Comparison of ENCODE assay signal across 8 mouse cellular contexts in genomic region chr4:120665782-120666181, GRCm38 (mm10). TPM values are rescaled to one million over a fixed set of nuclear protein-coding genes. Genes with fewer than 3 reads are reported as not detected.
DNase-seq lines count a peak whose midpoint lies in the region; ATAC-seq lines count a peak whose summit lies in the region.

No protein-coding gene starts in this region.

- no peaks in the 10 kb centered on the region for H3K36me3 ChIP-seq in hindbrain, embryonic 15.5 days
- no peaks in the 10 kb centered on the region for H3K36me3 ChIP-seq in hindbrain, embryonic 16.5 days (ENCODE audit: control insufficient read depth, insufficient read depth, low read length)
- no peaks in the 10 kb centered on the region for H3K36me3 ChIP-seq in liver, embryonic 11.5 days (ENCODE audit: control insufficient read depth, insufficient read depth, low read length)

- H3K4me1 ChIP-seq in hindbrain, embryonic 15.5 days (replicated peaks), result peaks cover 18% of the 10 kb centered on the region
- H3K4me1 ChIP-seq in hindbrain, embryonic 16.5 days (ENCODE audit: control insufficient read depth, insufficient read depth, low read depth, low read length), result peaks cover 8% of the 10 kb centered on the region
- H3K4me1 ChIP-seq in liver, embryonic 11.5 days (replicated peaks; ENCODE audit: control insufficient read depth, insufficient read depth, low read length), result peaks cover 28% of the 10 kb centered on the region

- H3K4me2 ChIP-seq in hindbrain, embryonic 15.5 days, result peak overlapping the region; percentile 98; the same call in 1 of the 2 replicates
- no peak overlapping the region; the same call in 1 of the 2 replicates for H3K4me2 ChIP-seq in hindbrain, embryonic 16.5 days (ENCODE audit: low read length)
- peak overlapping the region; percentile 87 for H3K4me2 ChIP-seq in liver, embryonic 11.5 days

- ATAC-seq in hindbrain, embryonic 15.5 days (ENCODE audit: low FRiP score, low read depth), result no peak
- no peak for ATAC-seq in hindbrain, embryonic 16.5 days
- no peak for ATAC-seq in liver, embryonic 11.5 days (replicated peaks; ENCODE audit: low FRiP score)

- no peak overlapping the region for H3K4me3 ChIP-seq in hindbrain, embryonic 15.5 days
- no peak overlapping the region for H3K4me3 ChIP-seq in hindbrain, embryonic 16.5 days (ENCODE audit: low read length)
- H3K4me3 ChIP-seq in liver, embryonic 11.5 days (ENCODE audit: low read depth, low read length), result peak overlapping the region; percentile 98

- H3K9me3 ChIP-seq in hindbrain, embryonic 15.5 days, result no peaks in the 10 kb centered on the region
- no peaks in the 10 kb centered on the region for H3K9me3 ChIP-seq in hindbrain, embryonic 16.5 days (ENCODE audit: control insufficient read depth, low read length)
- H3K9me3 ChIP-seq in liver, embryonic 11.5 days (ENCODE audit: control insufficient read depth, low read length), result no peaks in the 10 kb centered on the region

- WGBS in hindbrain, embryonic 15.5 days, result 52% methylated on average over 7 of the region's 7 CpGs
- 49% methylated on average over 7 of the region's 7 CpGs for WGBS in hindbrain, embryonic 16.5 days
- WGBS in liver, embryonic 11.5 days, result 64% methylated on average over 7 of the region's 7 CpGs

- no peak overlapping the region for H3K27ac ChIP-seq in hindbrain, embryonic 15.5 days (replicated peaks)
- no peak overlapping the region for H3K27ac ChIP-seq in hindbrain, embryonic 16.5 days (ENCODE audit: low read depth, low read length)
- peak overlapping the region; percentile 91 for H3K27ac ChIP-seq in liver, embryonic 11.5 days (ENCODE audit: low read depth, low read length)

- DNase-seq in cerebellum, adult 9-11 months, result peak; percentile 50
- no peak for DNase-seq in cerebellum, postnatal 4 days (ENCODE audit: low spot score in 2 of 2)
- peak; percentile 53 for DNase-seq in adrenal gland, postnatal 10 days
- no peak for DNase-seq in liver, embryonic 11.5 days (ENCODE audit: low spot score)
- DNase-seq in ovary, postnatal 10 days (ENCODE audit: low spot score), result no peak
- no peak for DNase-seq in spleen, postnatal 10 days (ENCODE audit: low spot score in 2 of 2)

- no peak overlapping the region for H3K9ac ChIP-seq in hindbrain, embryonic 15.5 days
- no peak overlapping the region for H3K9ac ChIP-seq in hindbrain, embryonic 16.5 days (ENCODE audit: low read depth, low read length)
- H3K9ac ChIP-seq in liver, embryonic 11.5 days (ENCODE audit: low read depth, low read length), result peak overlapping the region; percentile 96

- peaks cover 16% of the 10 kb centered on the region for H3K27me3 ChIP-seq in hindbrain, embryonic 15.5 days
- H3K27me3 ChIP-seq in hindbrain, embryonic 16.5 days (replicated peaks; ENCODE audit: control insufficient read depth, insufficient read depth, low read length), result peaks cover 17% of the 10 kb centered on the region
- peaks cover 7% of the 10 kb centered on the region for H3K27me3 ChIP-seq in liver, embryonic 11.5 days (replicated peaks; ENCODE audit: control insufficient read depth, insufficient read depth, low read length)

RNA-seq across cellular contexts. Expression of gene Cited4, which starts 0.6 kb away (rescaled TPM):
- polyA plus RNA-seq in hindbrain, embryonic 15.5 days (2015; fragmentation: Nextera tagmentation; extraction: Ambion mirVana), result 1.5 and 1.8 TPM in 2 replicates
- polyA plus RNA-seq in hindbrain, embryonic 16.5 days (2015; fragmentation: Nextera tagmentation; extraction: Ambion mirVana), result 1.2 and 2.4 TPM in 2 replicates
- total RNA-seq in adrenal gland, postnatal 10 days (2021), result 1 to 10 TPM; 3.2 to 7.4 TPM
- polyA plus RNA-seq in liver, embryonic 11.5 days (2014; fragmentation: Nextera tagmentation; extraction: Ambion mirVana), result 232 and 242 TPM in 2 replicates

Comparison
In these comparisons a context has a peak if more than half of its experiments do, and no peak if none do; other contexts are left out.
1. DNase-seq: peak in cerebellum, adult 9-11 months (single experiment) and adrenal gland, postnatal 10 days (single experiment); none in cerebellum, postnatal 4 days (0 of 2), liver, embryonic 11.5 days (single experiment), ovary, postnatal 10 days (single experiment) and spleen, postnatal 10 days (0 of 2).
2. RNA of gene Cited4, which starts 0.6 kb away (polyA plus RNA-seq): 232 to 242 TPM in liver, embryonic 11.5 days; 1.2 to 2.4 TPM in hindbrain, embryonic 16.5 days and 1.5 to 1.8 TPM in hindbrain, embryonic 15.5 days; every median in the first group is over 10 times any median in the second.